Mouse (Mus musculus) thymus, postnatal 0 days (tissue): ENCODE results near the gene Stk32b. TPM values are rescaled to one million over a fixed set of nuclear protein-coding genes. Genes with fewer than 3 reads are reported as not detected.

Experiments used
- DNase-seq: peaks from one replicate; pipeline ENCODE4 v3.0.0-alpha.2; 2015; ENCODE audit warnings: low spot score
- polyA plus RNA-seq: library from polyadenylated mRNA; unstranded; fragments of >200 nt; fragmentation: Nextera tagmentation; extraction: Ambion mirVana; gene quantifications from 2 replicates; pipeline ENCODE4 v1.2.1, GENCODE M21; 2015

Stk32b gene
- 0.08 TPM in 1 of 2 replicates, not detected in the other for polyA plus RNA-seq

DNA sequence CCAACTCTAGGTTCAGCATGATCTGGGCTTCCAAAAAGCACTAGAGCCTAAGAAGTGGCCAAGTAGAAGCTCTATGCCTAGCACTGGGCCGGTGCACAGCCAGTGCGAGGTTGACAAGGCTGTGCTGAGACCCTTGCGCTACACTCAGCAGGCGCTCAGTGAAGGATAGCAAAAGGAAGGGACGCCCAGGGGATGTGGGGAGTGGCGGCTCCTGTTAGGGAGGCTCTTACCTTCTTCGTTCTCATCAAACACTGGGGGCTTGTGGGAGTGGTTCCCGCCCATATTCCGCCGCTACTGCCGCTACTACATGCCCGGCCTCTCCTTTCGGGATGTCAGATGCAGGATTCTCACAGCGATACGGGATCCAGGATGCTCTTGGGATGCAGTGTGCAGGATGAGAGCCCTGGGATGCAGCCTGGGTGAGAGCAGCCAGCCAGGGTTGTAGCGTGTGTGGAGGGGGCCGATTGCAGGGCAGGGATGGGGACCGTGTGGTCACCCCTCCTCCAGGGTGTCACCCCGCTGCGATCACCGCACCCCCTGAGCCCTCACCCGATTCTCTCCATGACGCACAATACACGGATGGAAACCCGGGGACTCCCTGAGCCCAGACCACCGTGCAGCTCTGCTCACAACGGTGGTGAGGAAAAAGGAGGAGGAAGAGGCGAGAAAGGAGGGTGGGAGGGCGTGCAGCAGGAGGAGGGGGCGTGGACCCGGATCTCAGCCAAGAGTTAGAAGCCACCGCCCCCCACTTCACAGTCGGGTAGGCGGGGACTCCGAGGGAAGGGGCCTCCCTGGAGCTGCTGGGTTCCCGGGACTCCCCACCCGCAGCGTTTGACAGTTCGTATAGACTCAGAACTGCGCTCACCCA, at the start of gene Stk32b:
Gene Stk32b (minus strand): TSS at position 667 of the 868 bp plus-strand sequence.
- DNase-seq, result no peak

DNA sequence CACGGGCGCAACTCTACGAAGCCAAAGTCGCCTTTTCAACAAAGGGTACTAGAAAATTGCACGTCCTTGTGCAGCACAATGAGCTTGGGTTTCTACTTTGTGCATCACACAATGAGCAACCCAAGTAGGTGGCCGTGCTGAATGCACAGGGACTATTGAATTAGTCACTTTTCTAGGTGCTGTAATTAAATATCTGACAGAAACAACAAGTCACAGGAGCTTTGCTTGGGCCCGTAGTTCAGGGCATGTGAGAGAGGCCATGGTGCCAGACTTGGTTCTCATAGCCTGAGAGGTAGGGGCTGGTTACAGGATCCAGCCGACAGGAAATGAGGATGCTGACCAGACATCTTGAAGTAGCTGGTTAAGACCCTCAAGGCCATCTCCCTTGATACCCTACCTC, 48.9 kb upstream of the Stk32b start:
- no peak for DNase-seq

DNA sequence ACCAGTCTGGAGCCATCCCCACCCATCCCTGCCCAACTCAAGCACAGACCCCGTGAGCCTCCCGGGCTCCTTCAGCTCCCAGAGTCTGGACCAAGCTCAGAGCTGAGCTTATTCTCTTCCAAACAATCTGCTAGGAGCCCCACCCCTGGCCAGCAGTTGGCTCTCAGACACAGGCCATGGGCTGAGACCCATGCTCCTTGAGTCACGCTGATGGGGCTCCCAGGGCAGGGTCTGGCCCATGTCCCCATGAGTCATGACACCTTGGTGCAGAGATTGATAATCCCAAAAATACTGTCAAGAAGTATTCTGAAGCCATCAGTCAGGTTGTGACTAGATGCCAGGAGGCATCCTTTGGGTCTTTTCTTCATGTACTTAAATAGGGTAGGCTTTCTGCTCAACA, 45.1 kb upstream of the Stk32b start:
- no peak for DNase-seq

DNA sequence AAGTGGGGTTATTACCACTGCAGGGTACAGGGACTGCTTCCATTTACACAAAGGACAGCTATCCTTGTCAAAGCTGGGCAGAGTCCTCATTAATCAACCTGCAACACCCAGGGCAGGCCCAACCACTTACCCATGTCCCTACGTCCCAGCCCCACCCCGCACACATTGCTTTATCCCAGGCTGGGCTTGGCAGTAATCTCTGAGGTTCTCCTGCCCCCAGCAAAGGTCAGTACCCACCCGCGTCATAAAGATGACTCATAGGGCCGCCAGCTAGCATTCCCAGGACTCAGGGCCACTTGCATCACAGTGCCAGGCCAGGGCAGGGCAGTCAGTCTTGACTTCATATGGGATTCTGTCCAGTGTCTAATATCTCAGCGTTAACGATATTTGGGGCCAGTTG, 36.4 kb upstream of the Stk32b start:
- DNase-seq, result no peak

DNA sequence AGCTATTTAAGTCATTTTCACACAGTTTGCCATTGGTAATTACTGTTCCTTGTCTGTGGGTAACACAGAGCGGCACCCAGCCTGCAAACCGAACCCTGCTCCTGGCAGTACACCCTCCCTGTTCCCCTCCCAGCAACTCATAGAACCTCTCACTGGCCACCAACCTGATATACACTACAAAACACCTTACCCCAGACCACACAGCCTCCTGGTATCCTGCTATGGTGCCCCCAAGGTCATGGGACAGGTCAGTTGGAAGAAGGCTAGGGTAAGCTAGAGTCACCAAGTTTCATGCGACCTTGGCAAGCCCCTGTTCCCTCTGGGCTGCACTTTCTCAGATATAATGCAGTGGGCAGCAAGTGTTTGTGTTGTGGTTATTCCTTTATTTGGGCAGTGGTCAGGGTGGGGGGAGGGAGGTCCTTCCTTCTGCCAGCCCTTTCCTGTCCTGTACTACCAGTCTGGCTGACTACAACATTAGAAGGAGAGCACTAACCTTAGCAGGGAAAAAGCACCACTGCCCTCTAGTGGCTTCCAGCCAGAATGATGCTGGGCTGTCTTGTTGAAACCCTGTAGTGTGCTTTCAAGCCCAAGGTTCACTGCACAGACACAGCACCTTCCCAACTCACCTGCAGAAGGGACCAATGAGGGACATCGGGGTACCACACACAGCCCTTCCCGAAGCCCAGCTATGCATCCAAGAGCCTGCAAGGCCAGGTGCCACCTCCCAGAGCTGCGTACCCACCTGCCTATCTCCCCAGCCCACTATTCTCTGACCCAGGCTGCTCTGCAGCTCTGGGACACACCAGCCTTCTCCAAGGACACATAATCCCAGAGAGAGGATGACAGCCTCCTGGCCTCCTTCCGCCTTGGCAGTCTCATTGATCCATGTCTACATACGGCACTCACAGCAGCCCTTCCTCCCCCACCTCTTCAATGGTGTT, 35.3 kb upstream of the Stk32b start:
- DNase-seq, result peak; percentile 12

DNA sequence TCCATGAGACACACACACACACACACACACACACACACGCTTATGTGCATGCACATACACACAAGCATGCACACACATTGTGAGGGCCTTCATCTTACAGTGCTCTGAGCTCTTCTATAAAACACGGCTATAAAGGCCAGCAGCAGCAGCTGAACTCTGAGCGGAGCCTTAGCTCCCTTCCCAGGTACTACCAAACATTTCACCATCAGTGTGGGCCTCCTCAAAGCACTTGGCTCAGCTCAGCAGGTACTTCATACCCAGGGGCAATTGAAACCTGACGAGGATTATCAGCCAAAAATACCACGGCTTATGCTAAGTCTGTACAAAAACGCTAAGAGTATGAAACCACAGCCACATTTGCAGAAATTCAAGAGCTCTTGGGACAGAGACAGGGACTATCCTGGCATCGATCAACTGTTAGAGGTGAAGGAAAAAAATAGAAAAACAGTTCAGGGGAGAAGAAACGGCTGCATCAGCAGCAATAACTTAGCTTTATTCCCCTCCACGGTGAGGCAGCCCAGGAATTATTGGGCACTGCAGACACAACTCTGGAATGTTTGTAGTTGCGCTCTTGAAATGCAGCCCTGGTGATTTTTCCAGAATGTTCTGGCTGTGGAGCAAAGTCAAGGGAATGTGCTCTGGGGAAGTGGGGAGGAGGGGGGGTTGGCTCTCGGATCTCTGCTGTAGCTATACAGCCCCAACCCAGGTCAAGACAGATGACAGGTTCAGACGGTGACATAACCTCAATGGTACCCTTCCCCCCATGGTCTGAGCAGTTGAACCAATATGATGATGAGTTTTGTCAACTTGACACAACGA, 27.1 kb upstream of the Stk32b start:
- DNase-seq, result no peak

DNA sequence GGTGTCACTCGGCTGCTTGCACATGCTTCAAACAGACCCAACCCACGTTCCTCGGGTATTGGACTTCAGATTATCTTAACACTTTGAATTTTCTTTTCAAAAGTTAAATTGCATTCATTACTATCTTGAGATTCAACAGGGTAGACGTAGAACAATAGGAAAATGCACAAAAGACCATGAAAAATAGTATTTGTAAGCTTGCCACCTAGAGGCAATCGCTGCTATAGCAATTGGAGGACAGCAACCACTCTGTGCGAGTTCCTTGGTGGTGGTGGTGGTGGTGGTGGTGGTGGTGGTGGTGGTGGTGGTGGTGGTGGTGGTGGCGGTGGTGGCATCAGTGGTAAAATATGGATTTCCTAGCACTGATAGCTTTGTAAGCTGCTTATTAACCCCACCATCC, 19.2 kb upstream of the Stk32b start:
- no peak for DNase-seq

DNA sequence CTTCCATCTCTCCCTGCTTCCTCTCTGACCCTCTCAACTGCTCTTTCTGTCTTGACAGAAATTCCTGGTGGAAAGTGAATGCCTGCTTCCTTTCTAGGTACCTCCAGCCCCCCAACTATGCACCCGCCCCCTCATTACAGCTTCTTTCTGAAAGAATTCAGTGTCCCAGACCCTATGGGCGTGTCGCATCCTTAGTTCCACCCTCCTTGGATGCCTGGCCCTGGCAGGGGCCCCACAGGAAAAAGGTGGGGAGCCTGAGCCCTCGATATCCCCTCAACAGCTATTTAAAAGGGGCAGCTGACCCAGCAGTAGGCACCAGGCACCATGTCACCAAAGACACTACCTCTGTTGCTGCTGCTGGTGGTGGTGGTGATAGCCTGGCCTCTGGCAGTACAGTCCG, 18.3 kb upstream of the Stk32b start, which contains the start of gene Cytl1:
Gene Cytl1 (plus strand): TSS at position 296 of the 400 bp plus-strand sequence.
- DNase-seq, result no peak

DNA sequence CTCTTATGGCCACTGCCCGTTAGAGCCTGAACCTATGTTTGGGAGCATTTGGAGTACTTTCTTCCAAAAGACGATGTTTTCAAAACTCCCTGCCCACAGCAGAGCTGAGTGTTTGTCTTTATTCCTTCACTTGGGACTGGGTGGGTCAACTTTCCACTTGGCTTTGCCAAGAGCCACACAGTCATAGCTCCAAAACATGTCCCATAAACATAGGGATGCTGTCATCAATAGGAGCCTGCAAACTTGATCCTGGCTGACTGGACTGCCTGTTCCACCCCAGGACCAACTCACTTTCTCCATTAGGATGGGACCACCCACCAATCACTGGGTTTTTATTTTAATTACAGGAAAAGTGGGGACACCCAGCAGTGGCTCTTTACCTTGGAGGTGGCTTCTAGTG, 13.8 kb upstream of the Stk32b start:
- no peak for DNase-seq

DNA sequence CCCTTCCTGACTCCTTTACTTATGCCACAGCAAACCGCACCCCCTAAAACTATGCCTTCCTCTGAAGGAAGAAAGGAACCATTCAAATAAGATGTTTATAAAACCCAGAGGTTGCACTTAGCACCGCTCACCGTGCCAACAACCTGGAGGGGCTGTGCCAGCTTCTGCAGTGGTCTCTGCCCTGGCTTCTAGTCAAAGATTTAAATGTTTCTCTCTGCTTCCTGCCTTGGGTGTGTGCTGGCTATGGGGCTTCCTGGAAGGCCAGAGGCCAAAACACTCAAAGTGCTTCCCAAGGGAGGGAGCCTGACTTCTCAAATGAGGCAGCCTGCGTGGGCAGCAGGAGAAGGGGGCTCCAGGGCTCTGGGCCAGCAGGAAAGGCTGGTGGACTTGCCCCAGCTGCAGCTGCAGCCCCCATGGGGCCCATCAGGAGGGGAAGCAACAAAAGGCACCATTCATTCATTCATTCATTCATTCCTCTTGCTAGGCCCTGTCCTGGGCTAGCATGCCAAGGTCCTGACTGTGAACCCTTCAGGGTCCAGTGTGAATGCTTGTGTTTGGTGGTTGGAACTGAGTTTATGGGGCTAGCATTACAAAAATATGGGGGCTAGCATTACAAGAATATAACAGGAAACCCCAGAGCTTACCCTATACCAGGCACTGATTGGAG, 8.4 kb upstream of the Stk32b start:
- no peak for DNase-seq

DNA sequence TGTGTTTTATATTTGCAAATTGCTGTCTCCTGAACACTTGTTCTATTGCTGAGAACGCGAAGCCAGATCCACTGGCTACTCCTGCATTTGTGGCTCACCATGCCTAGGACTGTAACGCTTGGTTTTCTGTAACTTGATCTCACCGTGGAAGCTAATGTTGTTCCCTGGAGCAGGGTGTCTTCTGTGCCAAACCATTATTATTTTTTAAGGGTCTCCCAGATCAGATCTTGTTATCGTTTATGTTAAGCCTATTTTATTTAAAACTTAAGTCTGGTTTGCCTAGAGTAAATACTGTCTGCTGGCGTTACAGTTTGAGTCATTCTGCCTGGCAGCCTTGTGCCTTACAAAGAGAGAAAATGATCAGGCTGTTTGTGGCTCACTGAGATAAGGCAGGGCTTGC, 3.7 kb upstream of the Stk32b start:
- no peak for DNase-seq

DNA sequence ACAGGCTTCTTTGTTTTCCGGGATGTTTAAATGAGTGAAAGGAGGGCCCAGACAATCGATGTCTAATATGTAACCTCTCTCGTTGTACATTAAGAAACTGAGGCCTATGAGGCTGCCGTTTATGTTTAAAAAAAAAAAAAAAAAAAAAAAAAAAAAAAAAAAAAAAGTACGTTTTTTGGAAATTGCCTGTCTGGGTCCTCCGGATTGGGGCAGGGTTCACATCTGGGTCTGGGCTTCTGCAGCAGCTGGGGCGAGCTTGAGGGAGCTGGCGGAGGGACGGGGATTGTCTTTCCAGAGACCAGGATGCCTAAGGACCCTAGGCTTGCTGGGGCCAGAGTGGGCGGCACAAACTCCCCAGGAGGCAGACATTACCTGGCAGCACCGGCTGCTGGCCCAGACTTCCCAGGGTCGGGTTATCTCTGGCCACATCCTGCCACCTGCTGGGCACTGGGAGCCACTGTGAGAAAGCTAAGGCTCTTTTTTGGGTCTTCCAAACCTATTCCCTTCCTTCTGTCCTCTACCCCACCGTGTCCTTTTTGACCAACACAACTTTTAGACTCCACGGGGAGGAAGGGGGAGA, 503 bp upstream of the Stk32b start:
- no peak for DNase-seq

DNA sequence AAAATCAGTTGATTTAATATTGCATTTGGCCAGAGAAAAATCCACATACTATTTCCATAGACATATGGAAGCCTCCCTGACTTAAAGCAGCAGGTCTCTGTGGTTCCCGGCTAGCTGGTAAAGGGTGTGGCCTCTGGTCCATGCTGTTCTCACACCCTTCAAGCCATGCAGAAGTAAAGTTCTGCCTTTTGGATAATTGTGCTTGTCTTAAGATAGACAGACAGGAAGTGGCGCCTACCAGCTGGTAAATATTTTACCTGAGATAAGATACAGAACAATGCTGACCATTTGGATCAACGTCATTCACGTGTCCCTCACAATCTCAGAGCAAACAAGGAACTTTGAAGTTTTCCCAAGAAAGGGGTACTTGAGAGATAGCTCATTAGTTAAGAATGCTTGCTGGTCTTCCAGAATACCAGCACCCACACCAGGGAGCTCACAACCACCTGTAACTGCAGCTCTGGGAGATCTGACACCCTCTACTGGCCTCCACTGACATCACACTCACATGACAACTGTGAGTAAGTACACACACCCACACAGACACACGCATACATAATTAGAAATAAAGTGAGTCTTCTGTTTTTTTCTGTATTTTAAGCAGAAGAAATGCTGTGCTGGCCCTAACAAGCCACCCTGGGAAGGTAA, 7.6 kb downstream of the Stk32b start:
- DNase-seq, result no peak

DNA sequence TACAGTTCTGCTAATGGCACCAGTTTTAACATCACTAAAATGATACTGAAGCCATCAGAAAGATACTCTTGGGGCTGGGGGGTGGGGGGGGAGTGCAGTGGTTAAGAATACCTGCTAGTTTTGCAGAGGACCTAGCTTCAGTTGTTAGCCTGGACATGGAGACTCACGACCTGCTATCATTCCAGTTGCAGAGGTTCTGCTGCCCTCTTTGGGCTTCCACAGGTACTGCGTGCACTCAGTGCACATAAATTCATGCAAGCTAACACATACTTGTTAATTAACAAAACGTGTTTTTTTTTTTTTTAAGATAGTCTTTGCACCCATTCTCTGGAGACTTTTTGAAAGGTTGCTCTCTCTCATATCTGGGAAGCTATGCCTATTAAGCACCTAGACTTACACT, 8.8 kb downstream of the Stk32b start:
- no peak for DNase-seq

DNA sequence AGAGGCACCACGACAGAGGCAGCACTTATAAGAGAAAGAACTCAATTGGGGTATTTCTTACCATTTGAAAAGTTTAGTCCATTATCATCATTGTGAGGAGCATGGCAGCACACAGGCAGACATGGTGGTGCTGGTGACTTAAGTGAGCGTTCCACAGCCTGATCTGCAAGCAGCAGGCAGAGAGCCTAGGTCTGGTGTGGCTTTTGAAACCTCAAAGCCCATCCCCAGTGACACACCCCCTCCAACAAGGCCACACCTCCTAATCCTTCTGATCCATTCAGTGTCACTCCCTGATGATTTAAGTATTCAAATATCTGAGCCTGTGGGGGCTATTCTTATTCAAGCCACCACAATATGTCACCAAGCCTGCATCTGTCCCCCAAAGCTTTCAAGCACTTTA, 12.0 kb downstream of the Stk32b start:
- DNase-seq, result no peak

DNA sequence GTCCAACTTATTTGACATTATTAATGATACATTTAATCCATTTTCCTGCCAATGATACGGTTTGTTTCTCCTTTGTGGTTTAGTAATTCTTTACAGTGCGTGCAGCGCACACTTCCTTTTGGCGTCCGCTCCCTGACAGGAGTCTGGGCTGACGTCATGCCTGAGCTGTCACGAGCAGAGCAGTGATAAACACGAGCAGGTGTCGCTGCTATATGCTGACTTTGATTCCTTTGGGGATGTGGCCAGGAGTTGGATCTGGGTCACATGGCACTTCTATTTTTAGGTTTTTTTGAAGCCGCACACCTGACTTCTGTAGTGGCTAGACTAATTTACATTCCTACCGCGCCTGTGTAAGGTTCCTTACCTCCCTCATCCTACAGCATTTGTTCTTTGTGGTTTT, 17.2 kb downstream of the Stk32b start:
- peak; percentile 27 for DNase-seq

DNA sequence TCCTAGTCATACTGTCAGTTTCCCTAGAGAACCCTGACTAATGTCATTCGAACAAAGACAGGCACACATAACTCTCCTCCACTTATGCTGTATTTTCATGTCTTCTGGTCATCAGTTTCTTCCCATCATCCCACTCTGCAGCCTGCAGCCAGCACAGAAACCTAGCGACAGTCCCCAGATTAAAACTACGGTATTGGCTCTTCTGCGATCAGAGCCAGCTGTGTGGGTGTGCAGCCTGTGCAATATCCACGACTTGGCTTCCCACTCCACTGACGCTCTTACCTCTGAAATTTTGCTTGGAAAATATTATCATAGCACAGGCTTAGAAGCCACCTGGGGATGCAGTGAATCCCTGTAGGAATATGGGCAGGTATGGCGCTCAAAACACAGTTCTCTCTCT, 19.7 kb downstream of the Stk32b start:
- no peak for DNase-seq

DNA sequence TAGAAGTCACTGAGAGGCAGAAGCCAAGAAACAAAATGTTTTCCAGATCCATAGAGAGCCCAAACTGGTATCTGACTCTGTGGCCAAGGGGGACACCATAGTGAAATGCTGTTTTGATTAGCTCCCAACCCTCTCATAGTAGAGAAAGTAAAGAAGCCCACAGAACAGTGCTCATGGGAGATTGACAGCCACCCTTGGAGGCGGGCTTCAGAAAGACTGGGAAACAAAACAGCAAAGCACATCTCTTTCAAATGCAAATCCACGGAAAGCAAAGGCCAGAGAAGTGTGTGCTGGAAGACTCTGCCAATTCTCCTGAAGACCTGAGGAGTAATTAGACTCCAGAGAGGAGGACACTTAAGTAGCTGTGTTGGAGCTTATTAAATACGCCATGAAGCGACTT, 21.2 kb downstream of the Stk32b start:
- no peak for DNase-seq

DNA sequence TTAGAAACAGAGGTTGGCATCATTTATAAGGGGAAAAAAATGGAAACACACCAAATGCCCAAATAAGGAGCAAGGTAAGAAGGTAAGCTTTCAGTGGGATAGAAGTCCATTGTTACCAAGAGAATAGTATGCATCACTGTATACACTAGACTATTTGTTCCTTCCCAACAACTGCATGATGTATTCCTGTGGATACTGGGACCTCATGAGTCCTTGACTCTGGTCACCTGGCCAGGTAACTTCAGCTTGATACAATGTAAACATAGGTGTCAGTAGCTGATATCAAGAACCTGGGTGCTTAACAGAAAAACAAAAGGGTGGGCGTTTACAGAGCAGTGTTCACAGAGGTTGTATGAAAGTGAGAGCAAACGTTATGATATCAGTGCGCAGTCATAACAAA, 24.2 kb downstream of the Stk32b start:
- no peak for DNase-seq

DNA sequence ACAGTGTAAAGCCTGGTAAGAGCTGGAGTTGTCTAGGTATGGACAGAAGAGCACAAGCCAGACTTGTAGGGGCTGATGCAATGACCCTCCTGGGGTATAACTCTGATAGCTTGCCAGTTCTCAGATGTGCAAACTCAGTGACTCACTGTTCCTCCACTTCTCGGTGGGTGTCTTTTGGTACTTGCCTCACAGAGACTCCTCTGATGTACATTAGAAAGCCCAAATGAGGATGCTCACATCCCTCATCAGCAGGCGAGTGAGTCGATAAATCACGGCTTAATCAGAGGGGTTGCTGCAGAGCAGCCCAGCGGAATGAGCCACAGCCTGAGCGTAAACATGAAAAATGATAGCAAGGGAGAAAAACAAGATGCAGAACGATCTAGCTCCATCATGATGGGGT, 46.2 kb downstream of the Stk32b start:
- DNase-seq, result no peak
